Mouse (Mus musculus) hindbrain, embryonic 15.5 days (tissue): Measurements from ENCODE around the gene Atp6v0a4. TPM values are rescaled to one million over a fixed set of nuclear protein-coding genes. Genes with fewer than 3 reads are reported as not detected.
A peak's percentile ranks its signal among the peaks of the same experiment; 100 is the strongest.

ENCODE experiments used
- ATAC-seq: fragments of 200-750 bp; cut with Nextera tagmentation; 2 replicates; pipeline ENCODE4 v1.8.0; 2017; ENCODE audit warnings: low read depth, moderate number of reproducible peaks, moderate TSS enrichment; ENCODE audit not compliant: low FRiP score
- H3K27ac ChIP-seq: fragments of 300-500 bp; sonication (generic); replicated peaks from 2 replicates; pipeline ENCODE4 v1.5.1; 2015; ENCODE audit warnings: mild to moderate bottlenecking, inconsistent platforms
- H3K27me3 ChIP-seq: fragments of 300-500 bp; sonication (generic); 2 replicates; pipeline ENCODE4 v1.6.1; 2015; ENCODE audit warnings: control low read depth, inconsistent platforms
- H3K36me3 ChIP-seq: fragments of 300-500 bp; sonication (generic); 2 replicates; pipeline ENCODE4 v1.6.1; 2015; ENCODE audit warnings: control low read depth, inconsistent platforms
- H3K4me1 ChIP-seq: fragments of 300-500 bp; sonication (generic); replicated peaks from 2 replicates; pipeline ENCODE4 v1.6.1; 2015; ENCODE audit warnings: control low read depth, inconsistent platforms
- H3K4me2 ChIP-seq: fragments of 300-500 bp; sonication (generic); 2 replicates; pipeline ENCODE4 v1.6.1; 2015; ENCODE audit warnings: moderate library complexity, mild to moderate bottlenecking, inconsistent platforms
- H3K4me3 ChIP-seq: fragments of 300-500 bp; sonication (generic); 2 replicates; pipeline ENCODE4 v1.5.1; 2015; ENCODE audit warnings: mild to moderate bottlenecking, inconsistent platforms
- H3K9ac ChIP-seq: fragments of 300-500 bp; sonication (generic); 2 replicates; pipeline ENCODE4 v1.6.1; 2015; ENCODE audit warnings: inconsistent platforms
- H3K9me3 ChIP-seq: fragments of 300-500 bp; sonication (generic); 2 replicates; pipeline ENCODE4 v1.6.1; 2016; ENCODE audit warnings: control low read depth, inconsistent platforms
- WGBS: fragments of 180-500 bp; shearing (Covaris S2); methylation state at CpG from one replicate; pipeline ENCODE4 v1.1.7; 2015; 5-methylcytosine and 5-hydroxymethylcytosine counted together
- polyA plus RNA-seq: library from polyadenylated mRNA; unstranded; fragments of >200 nt; fragmentation: Nextera tagmentation; extraction: Ambion mirVana; gene quantifications from 2 replicates; pipeline ENCODE4 v1.2.1, GENCODE M21; 2015

The Atp6v0a4 gene
- polyA plus RNA-seq, 1 experiment from 2014 or later: 0.54 TPM

DNA sequence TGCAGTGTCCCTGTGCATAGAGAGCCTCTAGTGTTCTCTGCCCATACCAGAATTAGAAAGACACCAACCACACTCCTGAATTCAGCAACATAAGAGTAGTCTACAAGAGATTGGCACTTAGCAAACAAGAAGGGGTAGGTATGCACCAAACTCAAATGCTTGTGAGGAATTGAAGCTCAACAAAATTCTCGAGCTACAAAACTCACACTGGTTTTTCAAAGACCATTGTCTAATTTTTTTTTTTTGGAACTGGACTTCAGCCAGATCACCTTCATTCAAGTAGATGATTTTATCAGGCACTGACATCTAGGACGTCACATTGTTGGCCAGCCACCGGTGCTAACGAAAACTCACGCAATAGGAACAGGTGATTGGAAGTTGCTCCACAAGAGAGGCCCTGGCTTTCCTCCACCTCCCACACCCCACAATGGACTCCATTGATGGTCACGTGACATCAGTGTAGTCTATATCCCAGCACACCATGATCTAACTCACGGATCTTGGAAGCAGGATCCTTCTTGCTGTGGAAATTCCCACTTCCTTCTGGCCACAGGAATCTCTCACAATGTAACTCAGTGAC, 22.1 kb downstream of the Atp6v0a4 start:
- no peak overlapping the region for H3K9ac ChIP-seq
- no peaks in the 10 kb centered on the region for H3K36me3 ChIP-seq
- 87% methylated on average over 7 of the region's 7 CpGs for WGBS
- H3K27me3 ChIP-seq: no peaks in the 10 kb centered on the region
- H3K9me3 ChIP-seq: no peaks in the 10 kb centered on the region
- no peak overlapping the region for H3K4me3 ChIP-seq
- H3K4me2 ChIP-seq: no peak overlapping the region
- no peaks in the 10 kb centered on the region for H3K4me1 ChIP-seq
- ATAC-seq: no peak
- H3K27ac ChIP-seq: no peak overlapping the region

DNA sequence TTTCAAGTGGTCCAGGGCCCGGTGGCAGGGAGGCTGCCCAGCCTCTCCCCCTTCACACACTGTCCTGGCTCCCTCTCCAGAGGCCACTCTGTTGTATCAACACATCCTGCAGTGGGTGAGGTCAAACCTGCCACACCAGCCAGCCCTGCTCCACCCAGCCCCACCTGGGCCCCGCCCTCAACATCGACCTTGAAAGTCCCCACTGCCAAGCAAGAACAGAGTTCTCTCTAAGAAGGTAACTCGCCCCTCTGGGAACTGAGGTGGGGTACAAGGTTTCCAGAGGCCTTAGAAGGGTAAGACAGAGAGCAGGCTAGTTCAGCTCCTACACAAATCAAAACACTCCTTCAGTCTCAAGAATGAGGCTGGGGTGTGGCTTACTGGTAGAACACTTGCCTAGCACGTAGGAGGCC, 27.4 kb downstream of the Atp6v0a4 start:
- Histone ChIP-seq H3K27me3 (no peaks in the 10 kb centered on the region), H3K4me1 (no peaks in the 10 kb centered on the region), H3K36me3 (no peaks in the 10 kb centered on the region), H3K9ac (no peak overlapping the region), H3K4me2 (no peak overlapping the region), H3K27ac (no peak overlapping the region), H3K4me3 (no peak overlapping the region), H3K9me3 (no peaks in the 10 kb centered on the region)
- 74% methylated on average over 5 of the region's 5 CpGs for WGBS
- ATAC-seq: no peak

DNA sequence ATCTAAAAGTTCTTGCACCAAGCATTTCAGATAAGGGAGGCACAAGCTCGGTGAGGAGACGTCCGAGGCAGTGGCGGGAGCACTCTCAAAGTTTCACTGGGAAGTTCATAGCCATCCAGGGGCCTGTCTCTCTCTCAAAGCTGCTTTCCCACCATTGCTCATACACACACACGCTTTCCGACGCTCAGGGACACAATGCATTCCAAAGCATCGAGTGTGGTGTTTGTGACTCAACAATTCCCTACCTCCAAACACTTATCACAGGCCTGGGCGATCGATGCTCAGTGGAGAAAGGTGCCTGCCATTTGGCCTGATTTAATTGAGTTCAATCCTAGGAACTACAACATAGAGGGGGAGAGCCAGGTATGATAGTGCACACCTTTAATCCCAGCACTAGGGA, 29.7 kb downstream of the Atp6v0a4 start:
- Histone ChIP-seq H3K4me3 (no peak overlapping the region), H3K27ac (no peak overlapping the region), H3K9me3 (no peaks in the 10 kb centered on the region), H3K4me1 (no peaks in the 10 kb centered on the region), H3K4me2 (no peak overlapping the region), H3K27me3 (no peaks in the 10 kb centered on the region), H3K36me3 (no peaks in the 10 kb centered on the region), H3K9ac (no peak overlapping the region)
- 92% methylated on average over 10 of the region's 10 CpGs for WGBS
- ATAC-seq: no peak

DNA sequence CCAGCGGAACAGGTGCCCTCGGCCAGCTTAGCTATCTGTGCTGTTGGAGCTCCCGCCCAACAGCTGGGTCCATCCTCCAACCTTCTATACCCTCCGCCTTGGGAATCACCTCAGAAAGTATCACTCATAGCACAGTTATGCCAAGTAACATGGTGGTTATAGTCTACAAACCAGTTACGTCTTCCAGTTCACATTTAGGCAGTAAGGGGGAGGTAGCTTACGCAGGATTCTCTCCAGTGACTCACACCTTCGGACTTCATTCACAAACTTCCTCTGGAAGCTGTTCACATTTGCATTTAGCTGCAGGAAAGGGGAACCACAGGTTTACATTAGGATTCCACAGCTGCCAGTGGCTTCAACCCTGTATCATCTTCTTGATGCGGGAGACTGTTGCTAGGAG, 31.8 kb downstream of the Atp6v0a4 start:
- Histone ChIP-seq H3K36me3 (no peaks in the 10 kb centered on the region), H3K27me3 (no peaks in the 10 kb centered on the region), H3K4me2 (no peak overlapping the region), H3K4me3 (no peak overlapping the region), H3K27ac (no peak overlapping the region), H3K9ac (no peak overlapping the region), H3K9me3 (no peaks in the 10 kb centered on the region), H3K4me1 (no peaks in the 10 kb centered on the region)
- WGBS: 97% methylated on average over 8 of the region's 8 CpGs
- no peak for ATAC-seq

DNA sequence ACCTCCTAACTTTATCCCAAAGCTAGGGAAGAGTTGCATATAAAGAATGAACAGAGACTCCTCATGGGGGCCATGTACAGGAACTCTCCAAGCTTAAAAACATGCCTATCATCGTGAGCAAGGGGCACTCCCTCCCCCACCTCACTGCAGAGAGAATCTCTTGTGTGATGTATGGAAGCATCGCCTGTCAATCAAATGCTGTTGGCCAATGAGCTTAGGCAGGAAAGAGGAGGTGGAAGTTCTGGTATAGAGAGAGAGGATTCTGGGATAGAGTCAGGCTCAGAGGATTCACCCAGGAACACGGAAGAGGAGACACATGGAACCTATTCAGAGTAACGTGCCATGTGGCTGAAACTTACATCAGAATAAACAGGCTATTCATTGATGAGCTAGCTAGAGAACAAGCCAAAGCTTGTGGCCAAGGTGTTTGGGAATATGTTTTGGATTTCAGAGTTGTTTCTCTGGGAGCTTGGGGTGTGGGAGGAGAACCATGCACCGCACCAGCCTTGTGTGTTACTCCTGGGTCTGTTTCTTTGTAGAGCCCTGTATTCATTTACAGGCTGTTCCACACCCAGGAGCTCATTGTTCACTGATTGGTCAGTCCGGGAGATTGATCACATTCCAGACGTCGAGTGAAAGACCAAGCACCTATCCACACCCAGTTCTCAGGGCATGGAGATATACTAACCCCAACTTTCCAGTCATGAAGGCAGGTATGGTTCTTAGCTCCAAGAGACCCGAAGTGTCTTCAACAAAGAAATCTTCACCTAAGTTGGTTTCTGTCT, 37.0 kb downstream of the Atp6v0a4 start:
- Histone ChIP-seq H3K27me3 (no peaks in the 10 kb centered on the region), H3K9me3 (no peaks in the 10 kb centered on the region), H3K4me3 (no peak overlapping the region), H3K36me3 (no peaks in the 10 kb centered on the region), H3K9ac (no peak overlapping the region), H3K27ac (no peak overlapping the region), H3K4me1 (no peaks in the 10 kb centered on the region), H3K4me2 (no peak overlapping the region)
- 76% methylated on average over 9 of the region's 9 CpGs for WGBS
- ATAC-seq: no peak

DNA sequence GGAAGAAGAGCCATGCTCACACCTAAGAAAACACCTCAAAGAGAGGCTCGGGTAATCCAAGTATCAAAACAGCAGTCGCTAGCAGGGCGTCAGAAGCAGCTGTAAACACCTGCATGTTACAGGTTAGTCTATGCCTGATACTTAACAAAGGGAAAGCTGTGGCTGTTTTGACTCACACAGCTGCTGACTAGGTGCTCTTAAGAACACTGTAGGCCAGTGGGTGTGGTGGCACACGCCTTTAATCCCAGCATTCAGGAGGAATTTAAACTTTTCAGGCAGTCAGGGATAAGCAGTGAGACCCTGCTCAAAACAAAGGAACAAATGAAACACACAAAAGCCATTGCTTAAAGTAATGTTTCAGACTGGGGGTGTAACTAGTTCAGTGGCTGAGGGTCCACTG, 41.2 kb downstream of the Atp6v0a4 start:
- no peaks in the 10 kb centered on the region for H3K36me3 ChIP-seq
- H3K9me3 ChIP-seq: no peaks in the 10 kb centered on the region
- no peak overlapping the region for H3K4me3 ChIP-seq
- 67% methylated on average over 4 of the region's 4 CpGs for WGBS
- ATAC-seq: no peak
- no peak overlapping the region for H3K4me2 ChIP-seq
- no peaks in the 10 kb centered on the region for H3K4me1 ChIP-seq
- H3K27me3 ChIP-seq: no peaks in the 10 kb centered on the region
- no peak overlapping the region for H3K9ac ChIP-seq
- H3K27ac ChIP-seq: no peak overlapping the region

DNA sequence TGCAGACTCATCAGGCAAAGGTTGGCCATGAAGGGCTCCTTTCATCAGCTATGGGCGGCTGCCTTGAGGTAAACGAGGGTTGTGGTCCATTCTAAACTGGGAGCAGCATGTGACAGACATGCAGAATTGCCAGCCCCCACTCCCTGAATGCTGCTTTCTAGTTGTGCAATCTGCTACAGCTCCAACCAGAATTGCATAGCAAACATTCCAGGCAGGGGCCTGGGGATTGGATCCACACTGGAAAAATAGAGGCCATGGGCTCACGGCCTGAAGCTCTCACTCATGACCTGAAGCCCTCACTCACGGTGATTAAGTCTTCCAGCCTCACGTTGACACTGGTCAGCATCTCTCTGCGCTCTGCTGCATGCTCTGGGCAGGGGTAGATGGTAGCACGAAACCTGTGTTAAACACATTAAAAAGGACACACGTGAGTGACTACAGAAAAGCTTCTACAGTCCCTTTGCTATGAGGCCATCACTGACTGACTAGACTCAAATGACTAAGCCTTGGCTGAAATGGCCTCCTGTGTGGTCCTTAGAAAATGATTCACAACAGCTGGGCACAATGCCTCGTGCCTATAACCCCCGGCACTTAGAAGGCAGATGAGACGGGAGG, 42.6 kb downstream of the Atp6v0a4 start:
- no peaks in the 10 kb centered on the region for H3K27me3 ChIP-seq
- no peaks in the 10 kb centered on the region for H3K9me3 ChIP-seq
- no peak overlapping the region for H3K9ac ChIP-seq
- no peak overlapping the region for H3K27ac ChIP-seq
- no peak for ATAC-seq
- no peak overlapping the region for H3K4me3 ChIP-seq
- no peak overlapping the region for H3K4me2 ChIP-seq
- H3K4me1 ChIP-seq: no peaks in the 10 kb centered on the region
- H3K36me3 ChIP-seq: no peaks in the 10 kb centered on the region
- 63% methylated on average over 11 of the region's 11 CpGs for WGBS

DNA sequence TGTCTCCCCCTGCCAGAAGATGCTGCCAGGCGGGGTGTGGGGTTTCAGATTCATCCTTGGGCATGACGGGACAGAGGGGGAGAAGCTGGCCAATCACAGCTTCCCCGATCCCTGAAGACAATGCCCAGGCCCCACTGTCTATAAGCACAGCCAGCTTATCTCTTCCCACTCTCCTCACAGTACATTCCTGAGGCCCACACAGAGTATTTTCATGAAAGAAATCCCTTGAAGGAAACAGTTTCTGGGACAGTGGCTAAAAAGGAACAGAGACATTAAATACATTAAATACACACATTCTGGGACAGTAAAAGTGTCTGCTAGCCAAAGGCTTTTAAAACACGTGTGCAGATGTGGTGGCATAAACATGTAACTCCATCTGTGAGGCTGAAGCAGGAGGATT, 44.0 kb downstream of the Atp6v0a4 start:
- H3K36me3 ChIP-seq: no peaks in the 10 kb centered on the region
- no peak overlapping the region for H3K4me2 ChIP-seq
- no peak overlapping the region for H3K9ac ChIP-seq
- ATAC-seq: no peak
- no peaks in the 10 kb centered on the region for H3K27me3 ChIP-seq
- WGBS: 64% methylated on average over 4 of the region's 4 CpGs
- H3K27ac ChIP-seq: no peak overlapping the region
- no peak overlapping the region for H3K4me3 ChIP-seq
- no peaks in the 10 kb centered on the region for H3K9me3 ChIP-seq
- no peaks in the 10 kb centered on the region for H3K4me1 ChIP-seq

DNA sequence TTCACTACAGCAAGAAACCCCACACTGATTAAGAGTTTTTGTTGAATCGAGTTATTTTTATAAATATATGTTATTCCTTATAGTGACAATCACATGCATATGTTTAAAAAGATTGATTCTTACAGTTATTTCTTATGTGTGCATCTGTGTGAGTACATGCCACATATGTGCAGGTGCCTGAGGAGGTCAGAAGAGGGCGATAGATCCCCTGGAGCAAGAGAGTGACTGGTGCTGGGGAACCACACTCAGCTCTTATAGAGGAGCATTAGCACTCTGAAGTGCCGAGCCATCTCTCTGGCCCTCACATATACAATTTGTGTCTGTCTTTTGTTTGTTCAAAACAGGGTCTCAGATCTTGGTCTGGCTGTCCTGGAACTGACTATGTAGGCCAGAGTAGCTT, 50.8 kb downstream of the Atp6v0a4 start:
- H3K4me1 ChIP-seq: no peaks in the 10 kb centered on the region
- no peak for ATAC-seq
- no peak overlapping the region for H3K4me2 ChIP-seq
- H3K36me3 ChIP-seq: no peaks in the 10 kb centered on the region
- no peak overlapping the region for H3K27ac ChIP-seq
- H3K27me3 ChIP-seq: no peaks in the 10 kb centered on the region
- 92% methylated on average over 3 of the region's 3 CpGs for WGBS
- no peak overlapping the region for H3K4me3 ChIP-seq
- H3K9ac ChIP-seq: no peak overlapping the region
- no peaks in the 10 kb centered on the region for H3K9me3 ChIP-seq

DNA sequence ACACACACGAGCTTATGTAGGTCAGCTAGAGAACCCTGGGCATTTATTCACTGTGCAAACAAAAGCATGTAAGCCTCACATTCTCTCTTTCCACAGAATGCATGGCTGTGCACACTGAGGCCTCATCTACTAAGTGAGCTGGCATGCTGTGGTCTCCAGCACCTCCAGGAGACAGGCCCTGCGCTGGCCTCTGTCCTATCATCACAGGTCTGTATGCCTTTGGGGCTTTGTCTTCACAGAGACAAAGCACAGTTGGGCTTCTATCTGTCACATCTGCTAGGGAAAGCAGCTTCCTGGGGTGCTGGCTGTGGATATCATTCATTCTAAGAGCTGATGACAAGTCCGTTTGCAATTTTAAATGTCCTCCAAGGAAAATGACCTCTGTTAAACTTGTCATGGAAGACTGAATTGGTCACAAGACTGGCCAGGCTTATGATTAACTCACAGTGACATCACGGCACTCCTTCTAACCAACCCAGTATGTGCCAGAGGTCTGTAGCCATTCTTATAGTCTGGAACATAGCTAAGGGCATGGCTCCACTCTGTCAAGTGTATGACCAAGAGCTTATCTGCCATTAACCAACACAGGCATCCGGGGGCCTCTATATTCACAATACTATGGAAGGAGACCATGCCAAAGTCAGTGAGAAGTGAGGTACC, 52.1 kb downstream of the Atp6v0a4 start:
- H3K9ac ChIP-seq: no peak overlapping the region
- no peak overlapping the region for H3K27ac ChIP-seq
- no peak overlapping the region for H3K4me2 ChIP-seq
- H3K27me3 ChIP-seq: no peaks in the 10 kb centered on the region
- ATAC-seq: no peak
- no peaks in the 10 kb centered on the region for H3K9me3 ChIP-seq
- no peaks in the 10 kb centered on the region for H3K36me3 ChIP-seq
- no peaks in the 10 kb centered on the region for H3K4me1 ChIP-seq
- WGBS: 56% methylated on average over 5 of the region's 5 CpGs
- H3K4me3 ChIP-seq: no peak overlapping the region

DNA sequence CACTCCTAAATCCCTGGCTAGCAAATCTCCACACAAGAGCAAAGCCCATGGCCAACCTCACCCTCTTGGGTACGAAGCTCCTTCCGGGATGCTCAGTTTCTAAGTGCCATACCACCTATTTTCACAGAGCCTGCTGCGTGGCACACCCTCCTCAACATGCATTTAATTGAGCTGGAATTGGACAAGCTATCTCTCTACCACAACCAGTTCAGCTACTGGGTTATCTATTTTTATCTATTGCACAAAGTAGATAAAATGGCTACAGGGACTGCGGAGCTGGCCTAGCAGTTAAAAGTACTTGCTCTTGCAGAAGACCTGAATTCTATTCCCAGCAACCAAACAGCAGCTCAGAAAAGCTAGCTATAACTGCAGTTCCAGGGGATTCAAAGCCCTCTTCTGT, 53.1 kb downstream of the Atp6v0a4 start:
- Histone ChIP-seq H3K4me1 (no peaks in the 10 kb centered on the region), H3K4me2 (no peak overlapping the region), H3K27me3 (no peaks in the 10 kb centered on the region), H3K9ac (no peak overlapping the region), H3K36me3 (no peaks in the 10 kb centered on the region), H3K4me3 (no peak overlapping the region), H3K9me3 (no peaks in the 10 kb centered on the region), H3K27ac (no peak overlapping the region)
- 88% methylated on average over 4 of the region's 4 CpGs for WGBS
- ATAC-seq: no peak

DNA sequence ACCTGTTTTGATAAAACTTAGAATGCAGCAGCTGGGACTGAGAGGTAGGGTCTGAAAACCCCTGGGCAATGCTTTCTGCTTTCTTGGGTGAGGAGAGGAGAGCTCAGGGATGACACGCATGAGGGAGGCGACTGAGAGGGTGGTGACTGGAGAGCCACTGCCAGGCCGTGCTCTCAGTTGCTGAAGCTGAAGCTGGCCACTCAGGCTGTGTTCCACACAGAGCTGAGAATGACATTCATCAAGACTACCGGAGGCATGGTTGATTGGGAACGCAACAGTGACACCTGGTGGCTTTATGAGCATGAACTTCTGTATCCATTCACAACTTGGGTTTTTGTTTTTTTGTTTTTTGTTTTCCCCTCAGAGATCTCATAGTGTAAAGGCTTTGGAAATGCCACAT, 58.2 kb downstream of the Atp6v0a4 start:
- no peaks in the 10 kb centered on the region for H3K9me3 ChIP-seq
- 3% methylated on average over 5 of the region's 5 CpGs for WGBS
- no peak overlapping the region for H3K4me3 ChIP-seq
- H3K4me2 ChIP-seq: 0 out of 2 replicates have a peak overlapping the region, but pooled peaks have one; percentile 23
- H3K4me1 ChIP-seq: peaks cover 11% of the 10 kb centered on the region
- no peak overlapping the region for H3K9ac ChIP-seq
- no peaks in the 10 kb centered on the region for H3K36me3 ChIP-seq
- H3K27ac ChIP-seq: no peak overlapping the region
- ATAC-seq: peak; percentile 92
- H3K27me3 ChIP-seq: no peaks in the 10 kb centered on the region
